ENCODE assay signal across 8 mouse cellular contexts in the genomic region with DNA sequence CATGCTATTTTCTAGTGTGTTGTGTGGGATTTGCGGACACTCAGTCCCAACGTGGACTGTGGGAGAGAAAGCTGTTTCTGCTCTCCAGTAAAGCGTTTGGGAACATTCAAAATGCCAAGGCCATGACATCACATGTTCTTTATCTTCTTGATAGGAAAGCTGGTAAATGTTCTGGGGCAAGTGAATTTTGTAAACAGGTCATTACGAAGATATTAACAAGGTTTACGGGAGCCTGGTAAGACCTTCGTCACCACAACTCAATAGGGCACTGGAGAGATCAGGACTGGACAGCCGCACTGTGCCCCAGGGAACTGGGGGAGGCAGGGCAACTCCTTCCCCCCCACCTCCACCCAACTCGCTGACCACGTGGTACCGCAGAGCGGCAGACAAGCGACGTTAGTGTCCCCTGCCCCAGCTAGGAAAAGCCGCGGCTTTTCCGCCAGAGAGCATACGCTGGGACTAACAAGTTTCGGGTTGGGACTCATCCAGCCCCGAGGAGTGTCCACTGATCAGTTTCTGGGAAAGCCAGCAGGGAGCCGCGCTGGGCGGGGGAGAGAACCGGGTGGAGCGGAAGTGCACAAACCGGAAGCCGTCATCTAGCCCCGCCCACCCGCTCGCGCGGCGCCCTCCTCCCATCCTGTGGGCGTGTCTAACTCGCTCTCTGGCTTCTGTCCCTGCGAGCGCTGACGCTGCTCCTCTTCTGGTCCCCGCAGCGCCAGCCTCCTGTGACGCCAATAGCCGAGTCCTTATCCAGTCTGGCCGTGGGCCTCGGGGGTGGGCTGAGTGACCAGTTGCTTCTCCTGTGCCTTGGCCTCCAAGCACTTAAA. TPM values are rescaled to one million over a fixed set of nuclear protein-coding genes. Genes with fewer than 3 reads are reported as not detected.
DNase-seq lines count a peak whose midpoint lies in the region; ATAC-seq and TF ChIP-seq lines count a peak whose summit lies in the region.

No protein-coding gene starts in this region.

- peak; percentile 89 for TF ChIP-seq POLR2A in bone marrow, adult 2 months (IDR thresholded peaks at IDR 0.05; ENCODE audit: borderline replicate concordance, control insufficient read depth, low read depth, low read length)

- peaks cover 1% of the 10 kb centered on the region; the same call in 1 of the 2 replicates for H3K4me1 ChIP-seq in bone marrow, adult 2 months (ENCODE audit: control insufficient read depth, insufficient read depth, low read length)
- H3K4me1 ChIP-seq in embryonic facial prominence, embryonic 15.5 days: peaks cover 12% of the 10 kb centered on the region; the same call in 1 of the 2 replicates
- peaks cover 22% of the 10 kb centered on the region for H3K4me1 ChIP-seq in heart, embryonic 10.5 days
- peaks cover 19% of the 10 kb centered on the region for H3K4me1 ChIP-seq in kidney, embryonic 15.5 days

- peak overlapping the region; percentile 57 for H3K9ac ChIP-seq in embryonic facial prominence, embryonic 15.5 days
- peak overlapping the region; percentile 78 for H3K9ac ChIP-seq in kidney, embryonic 15.5 days

- peak overlapping the region; percentile 89 for H3K4me3 ChIP-seq in bone marrow, adult 2 months (replicated peaks; ENCODE audit: control insufficient read depth, low read depth, low read length)
- peak overlapping the region; percentile 61 for H3K4me3 ChIP-seq in embryonic facial prominence, embryonic 15.5 days (replicated peaks)
- H3K4me3 ChIP-seq in heart, embryonic 10.5 days: peak overlapping the region; percentile 71
- H3K4me3 ChIP-seq in kidney, embryonic 15.5 days (replicated peaks): peak overlapping the region; percentile 72

- DNase-seq in 416B (ENCODE audit: low read depth) (peak; percentile 97), liver (peak; percentile 99)
- peak; percentile 98 for DNase-seq in heart, embryonic 10.5 days (ENCODE audit: low spot score)
- peak; percentile 99 to 100 for DNase-seq in spleen, postnatal 4 days (ENCODE audit: low spot score in 2 of 2)

- H3K27me3 ChIP-seq in embryonic facial prominence, embryonic 15.5 days: no peaks in the 10 kb centered on the region
- H3K27me3 ChIP-seq in heart, embryonic 10.5 days (ENCODE audit: insufficient read depth, poor library complexity, severe bottlenecking): no peaks in the 10 kb centered on the region
- H3K27me3 ChIP-seq in kidney, embryonic 15.5 days: no peaks in the 10 kb centered on the region

- peak; percentile 96 for ATAC-seq in embryonic facial prominence, embryonic 15.5 days (ENCODE audit: insufficient number of reproducible peaks, low FRiP score, low TSS enrichment, low read depth)
- peak; percentile 98 for ATAC-seq in kidney, embryonic 15.5 days (replicated peaks; ENCODE audit: low FRiP score)
- peak; percentile 95 for ATAC-seq in monocyte, adult 5-6 weeks (replicated peaks; ENCODE audit: insufficient number of reproducible peaks, low FRiP score, low TSS enrichment, poor library complexity, severe bottlenecking)

- WGBS in bone marrow, adult 2 months: under 1% methylated on average over 43 of the region's 43 CpGs
- WGBS in embryonic facial prominence, embryonic 15.5 days: under 1% methylated on average over 43 of the region's 43 CpGs
- WGBS in heart, embryonic 10.5 days: under 1% methylated on average over 43 of the region's 43 CpGs
- WGBS in kidney, embryonic 15.5 days: 1% methylated on average over 43 of the region's 43 CpGs

- H3K4me2 ChIP-seq in embryonic facial prominence, embryonic 15.5 days (replicated peaks): peak overlapping the region; percentile 56
- H3K4me2 ChIP-seq in kidney, embryonic 15.5 days: peak overlapping the region; percentile 69

- H3K36me3 ChIP-seq in embryonic facial prominence, embryonic 15.5 days: no peaks in the 10 kb centered on the region
- H3K36me3 ChIP-seq in heart, embryonic 10.5 days: no peaks in the 10 kb centered on the region
- no peaks in the 10 kb centered on the region for H3K36me3 ChIP-seq in kidney, embryonic 15.5 days

- no peaks in the 10 kb centered on the region for H3K9me3 ChIP-seq in embryonic facial prominence, embryonic 15.5 days (replicated peaks)
- no peaks in the 10 kb centered on the region for H3K9me3 ChIP-seq in heart, embryonic 10.5 days
- no peaks in the 10 kb centered on the region for H3K9me3 ChIP-seq in kidney, embryonic 15.5 days (replicated peaks)

- TF ChIP-seq CTCF in bone marrow, adult 2 months (IDR thresholded peaks at IDR 0.05; ENCODE audit: control insufficient read depth, insufficient read depth, low read length): no peak; the same call in 1 of the 2 replicates

- peak overlapping the region; percentile 93 for H3K27ac ChIP-seq in bone marrow, adult 2 months (ENCODE audit: control insufficient read depth, insufficient read depth, low read depth, low read length, poor library complexity)
- peak overlapping the region; percentile 98 for H3K27ac ChIP-seq in embryonic facial prominence, embryonic 15.5 days (replicated peaks)
- H3K27ac ChIP-seq in heart, embryonic 10.5 days: peak overlapping the region; percentile 97
- peak overlapping the region; percentile 100 for H3K27ac ChIP-seq in kidney, embryonic 15.5 days

RNA-seq across cellular contexts. Expression of gene Ccnl1, which starts 16.4 kb away (rescaled TPM):
- 97.4 and 133 TPM in 2 replicates for polyA plus RNA-seq in bone marrow, adult 2 months (2011; ENCODE audit: insufficient read depth, insufficient read length, low replicate concordance, missing spikeins)
- 106 and 107 TPM in 2 replicates for polyA plus RNA-seq in embryonic facial prominence, embryonic 15.5 days (2015; fragmentation: Nextera tagmentation; extraction: Ambion mirVana)
- 78.4 and 85.9 TPM in 2 replicates for polyA plus RNA-seq in heart, embryonic 10.5 days (2016; fragmentation: Nextera tagmentation; extraction: Ambion mirVana)
- 99.6 and 101 TPM in 2 replicates for polyA plus RNA-seq in kidney, embryonic 15.5 days (2015; fragmentation: Nextera tagmentation; extraction: Ambion mirVana)
- 637 to 1,006 TPM (median 735 TPM) in 3 replicates for total RNA-seq in monocyte, adult 5-6 weeks (2017)

Comparison
In these comparisons a context has a peak if more than half of its experiments do, and no peak if none do; other contexts are left out.
1. Peak in every context shown above with its lines: DNase-seq, ATAC-seq, H3K4me3 ChIP-seq and H3K27ac ChIP-seq.